Comparison of ENCODE assay signal across 8 mouse cellular contexts in the genomic region with DNA sequence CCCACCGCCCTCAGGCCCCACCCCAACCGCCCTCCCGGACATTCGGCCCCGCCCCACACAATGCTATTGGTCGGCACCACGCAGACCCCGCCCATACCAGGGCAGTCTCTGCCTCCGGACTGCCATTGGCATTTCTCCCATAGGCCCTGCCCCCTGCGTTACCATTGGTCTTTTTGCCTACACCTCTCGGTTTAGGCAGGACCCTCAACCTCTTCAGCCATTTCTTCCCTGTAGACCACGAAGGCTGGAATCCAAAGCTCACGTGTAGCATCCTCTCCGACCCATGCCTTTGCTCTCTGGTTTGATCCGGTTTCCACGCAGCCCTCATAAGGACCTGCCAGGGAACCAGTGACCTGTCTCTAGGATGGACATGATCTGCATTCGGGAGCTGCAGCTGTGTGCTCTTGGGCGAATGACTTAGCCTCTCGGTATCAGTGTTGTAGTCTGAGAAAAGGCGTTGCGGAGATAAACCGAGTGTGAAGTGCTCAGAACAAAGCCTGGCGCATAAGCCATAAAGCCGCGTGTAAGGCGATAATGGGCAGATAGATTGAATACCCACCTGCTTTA. TPM values are rescaled to one million over a fixed set of nuclear protein-coding genes. Genes with fewer than 3 reads are reported as not detected.
DNase-seq lines count a peak whose midpoint lies in the region; ATAC-seq and TF ChIP-seq lines count a peak whose summit lies in the region.

No protein-coding gene starts in this region.

- peak; percentile 90 for DNase-seq in MEL-GATA-1-ER (ENCODE audit: extremely low read depth, low read depth)
- DNase-seq in cerebellum, adult 18-20 months: peak; percentile 97 to 99
- DNase-seq in heart, postnatal 36 days: peak; percentile 93 to 94
- DNase-seq in layer of hippocampus, adult 18-20 months (ENCODE audit: low spot score in 2 of 2): peak; percentile 95 to 97
- DNase-seq in lung, adult 2 months: peak; percentile 94
- peak; percentile 100 for DNase-seq in testis, postnatal 10 days (ENCODE audit: low spot score)

- peak overlapping the region; percentile 89 for H3K4me2 ChIP-seq in forebrain, embryonic 16.5 days (ENCODE audit: low read length)
- peak overlapping the region; percentile 63 for H3K4me2 ChIP-seq in neural tube, embryonic 15.5 days

- peak overlapping the region; percentile 91 for H3K27ac ChIP-seq in forebrain, embryonic 16.5 days (ENCODE audit: low read length)
- H3K27ac ChIP-seq in neural tube, embryonic 15.5 days (replicated peaks): peak overlapping the region; percentile 90

- H3K4me3 ChIP-seq in forebrain, embryonic 16.5 days (replicated peaks; ENCODE audit: low read length): peak overlapping the region; percentile 100
- H3K4me3 ChIP-seq in lung, adult 2 months (replicated peaks; ENCODE audit: extremely low read depth, low read depth, low read length): peak overlapping the region; percentile 54
- peak overlapping the region; percentile 92 for H3K4me3 ChIP-seq in neural tube, embryonic 15.5 days (replicated peaks)

- TF ChIP-seq POLR2A in lung, adult 2 months (IDR thresholded peaks at IDR 0.05; ENCODE audit: borderline replicate concordance, extremely low read depth, low read depth, low read length): no peak

- peak; percentile 89 for ATAC-seq in forebrain, embryonic 16.5 days
- ATAC-seq in neural tube, embryonic 15.5 days (ENCODE audit: low FRiP score): peak; percentile 94

- 0 out of 2 replicates have a peak, but pooled peaks cover 2% of the 10 kb centered on the region for H3K36me3 ChIP-seq in forebrain, embryonic 16.5 days (ENCODE audit: control insufficient read depth, insufficient read depth)
- peaks cover 3% of the 10 kb centered on the region; the same call in 1 of the 2 replicates for H3K36me3 ChIP-seq in neural tube, embryonic 15.5 days

- 2% methylated on average over 23 of the region's 26 CpGs for WGBS in forebrain, embryonic 16.5 days
- WGBS in lung, adult 2 months: 7% methylated on average over 26 of the region's 26 CpGs
- WGBS in neural tube, embryonic 15.5 days: 1% methylated on average over 25 of the region's 26 CpGs

- peak overlapping the region; percentile 73 for H3K9ac ChIP-seq in forebrain, embryonic 16.5 days (replicated peaks; ENCODE audit: low read depth, low read length)
- H3K9ac ChIP-seq in neural tube, embryonic 15.5 days (replicated peaks): peak overlapping the region; percentile 46

- no peaks in the 10 kb centered on the region for H3K9me3 ChIP-seq in forebrain, embryonic 16.5 days (ENCODE audit: control insufficient read depth, low read length)
- H3K9me3 ChIP-seq in neural tube, embryonic 15.5 days (replicated peaks): no peaks in the 10 kb centered on the region

- TF ChIP-seq CTCF in lung, adult 2 months (IDR thresholded peaks at IDR 0.05; ENCODE audit: insufficient read depth, low read length): no peak

- intact Hi-C loops in heart, postnatal 36 days (cut with DNase I): no loop called here

- H3K27me3 ChIP-seq in forebrain, embryonic 16.5 days (replicated peaks; ENCODE audit: control insufficient read depth, insufficient read depth, low read length): no peaks in the 10 kb centered on the region
- H3K27me3 ChIP-seq in neural tube, embryonic 15.5 days (replicated peaks): no peaks in the 10 kb centered on the region

- H3K4me1 ChIP-seq in forebrain, embryonic 16.5 days (replicated peaks; ENCODE audit: control insufficient read depth, insufficient read depth, low read length): peaks cover 39% of the 10 kb centered on the region
- H3K4me1 ChIP-seq in lung, adult 2 months (ENCODE audit: control insufficient read depth, insufficient read depth, low read length): peaks cover 23% of the 10 kb centered on the region
- peaks cover 51% of the 10 kb centered on the region for H3K4me1 ChIP-seq in neural tube, embryonic 15.5 days

RNA-seq across cellular contexts. Expression of gene Ttyh3, which starts 0.4 kb away (rescaled TPM):
- polyA plus RNA-seq in forebrain, embryonic 16.5 days (2015; fragmentation: Nextera tagmentation; extraction: Ambion mirVana): 68.7 and 68.9 TPM in 2 replicates
- 10 to 100 TPM; 13.4 to 14.7 TPM for total RNA-seq in heart, postnatal 36 days (2021)
- 100 to 1,000 TPM; 182 to 186 TPM for total RNA-seq in layer of hippocampus, adult 18-20 months (2021)
- 117 and 127 TPM in 2 replicates for polyA plus RNA-seq in lung, adult 2 months (2012; rRNA removed)
- polyA plus RNA-seq in neural tube, embryonic 15.5 days (2015; fragmentation: Nextera tagmentation; extraction: Ambion mirVana): 58.8 and 63.9 TPM in 2 replicates

RNA-seq across cellular contexts. Expression of gene Lfng, which starts 42.1 kb away (rescaled TPM):
- polyA plus RNA-seq in forebrain, embryonic 16.5 days (2015; fragmentation: Nextera tagmentation; extraction: Ambion mirVana): 23.3 and 25.6 TPM in 2 replicates
- total RNA-seq in heart, postnatal 36 days (2021): 1 to 10 TPM; 7.2 to 9.1 TPM
- total RNA-seq in layer of hippocampus, adult 18-20 months (2021): 10 to 100 TPM; 19.3 to 21.2 TPM
- polyA plus RNA-seq in lung, adult 2 months (2012; rRNA removed): 141 and 163 TPM in 2 replicates
- 16.7 and 19.4 TPM in 2 replicates for polyA plus RNA-seq in neural tube, embryonic 15.5 days (2015; fragmentation: Nextera tagmentation; extraction: Ambion mirVana)

RNA-seq across cellular contexts. Expression of gene Iqce, which starts 53.0 kb away (rescaled TPM):
- 26.1 and 30.8 TPM in 2 replicates for polyA plus RNA-seq in forebrain, embryonic 16.5 days (2015; fragmentation: Nextera tagmentation; extraction: Ambion mirVana)
- 1 to 10 TPM; 8.9 to 9.8 TPM for total RNA-seq in heart, postnatal 36 days (2021)
- total RNA-seq in layer of hippocampus, adult 18-20 months (2021): 10 to 100 TPM; 47.4 to 55.1 TPM
- polyA plus RNA-seq in lung, adult 2 months (2012; rRNA removed): 17.2 and 21.8 TPM in 2 replicates
- 25.5 and 26.2 TPM in 2 replicates for polyA plus RNA-seq in neural tube, embryonic 15.5 days (2015; fragmentation: Nextera tagmentation; extraction: Ambion mirVana)

RNA-seq across cellular contexts. Expression of gene Brat1, which starts 55.6 kb away (rescaled TPM):
- 28.0 and 28.4 TPM in 2 replicates for polyA plus RNA-seq in forebrain, embryonic 16.5 days (2015; fragmentation: Nextera tagmentation; extraction: Ambion mirVana)
- total RNA-seq in heart, postnatal 36 days (2021): 10 to 100 TPM in 1 of 2 experiments, 1 to 10 TPM in 1; 8.3 to 10.4 TPM
- 10 to 100 TPM; 17.7 to 18.5 TPM for total RNA-seq in layer of hippocampus, adult 18-20 months (2021)
- polyA plus RNA-seq in lung, adult 2 months (2012; rRNA removed): 31.6 and 31.7 TPM in 2 replicates
- 25.9 and 26.9 TPM in 2 replicates for polyA plus RNA-seq in neural tube, embryonic 15.5 days (2015; fragmentation: Nextera tagmentation; extraction: Ambion mirVana)

Comparison
In these comparisons a context has a peak if more than half of its experiments do, and no peak if none do; other contexts are left out.
1. Peak in every context shown above with its lines: DNase-seq, ATAC-seq, H3K4me3 ChIP-seq and H3K27ac ChIP-seq.